Mouse (Mus musculus) erythroblast, embryonic 14.5 days (primary cell): Measurements from ENCODE around the gene Cox14. TPM values are rescaled to one million over a fixed set of nuclear protein-coding genes. Genes with fewer than 3 reads are reported as not detected.

Experiments
- H3K27me3 ChIP-seq: 2 replicates; pipeline ENCODE4 v1.6.1; 2012; ENCODE audit warnings: inconsistent platforms; ENCODE audit not compliant: control insufficient read depth
- H3K36me3 ChIP-seq: 2 replicates; pipeline ENCODE4 v1.6.1; 2012; ENCODE audit warnings: mild to moderate bottlenecking, inconsistent platforms; ENCODE audit not compliant: control insufficient read depth
- H3K4me1 ChIP-seq: 2 replicates; pipeline ENCODE4 v1.6.1; 2012; ENCODE audit warnings: inconsistent platforms; ENCODE audit not compliant: control insufficient read depth
- H3K4me3 ChIP-seq: replicated peaks from 2 replicates; pipeline ENCODE3; 2012; ENCODE audit warnings: moderate library complexity, mild to moderate bottlenecking, inconsistent platforms
- H3K9me3 ChIP-seq: 2 replicates; pipeline ENCODE4 v1.6.1; 2012; ENCODE audit warnings: low read length, inconsistent platforms, mixed read lengths; ENCODE audit not compliant: control insufficient read depth
- GATA1 ChIP-seq: IDR thresholded peaks from 2 replicates; pipeline ENCODE4 v1.6.1; 2012; ENCODE audit warnings: low read length, inconsistent platforms, mixed read lengths
- TAL1 ChIP-seq: IDR thresholded peaks from 3 replicates; pipeline ENCODE4 v1.6.1; 2012; ENCODE audit warnings: low read length, inconsistent platforms, mixed read lengths
- polyA plus RNA-seq: library from polyadenylated mRNA; stranded (reverse); fragments of >175 nt; gene quantifications from 2 replicates; pipeline ENCODE4 v1.2.3, GENCODE M21; 2012

The Cox14 gene
- polyA plus RNA-seq, 1 experiment, result 5.7 TPM

DNA sequence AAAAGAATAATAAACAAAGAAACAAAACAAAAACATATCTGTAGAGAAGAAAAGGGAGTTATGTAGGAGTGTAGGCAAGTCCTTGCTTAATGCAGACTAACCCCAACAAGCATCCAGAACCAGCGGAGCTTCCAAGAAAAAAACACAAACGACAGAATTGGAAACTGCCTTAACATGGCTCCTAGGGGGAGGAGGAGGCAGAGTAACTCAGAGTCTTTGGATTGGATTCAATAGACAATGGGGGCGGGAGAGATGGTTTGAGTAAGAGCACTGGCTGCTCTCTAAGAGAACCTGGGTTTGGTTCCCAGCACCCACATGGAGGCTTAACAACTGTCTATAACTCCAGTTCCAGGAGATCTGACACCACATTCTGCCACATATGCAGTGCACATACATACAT, 6.3 kb downstream of the Cox14 start:
- Histone ChIP-seq H3K4me1 (peaks cover 3% of the 10 kb centered on the region), H3K27me3 (no peaks in the 10 kb centered on the region), H3K4me3 (no peak overlapping the region), H3K36me3 (peaks cover 21% of the 10 kb centered on the region), H3K9me3 (peaks cover 4% of the 10 kb centered on the region)
- TF ChIP-seq TAL1 (no peak), GATA1 (no peak)

DNA sequence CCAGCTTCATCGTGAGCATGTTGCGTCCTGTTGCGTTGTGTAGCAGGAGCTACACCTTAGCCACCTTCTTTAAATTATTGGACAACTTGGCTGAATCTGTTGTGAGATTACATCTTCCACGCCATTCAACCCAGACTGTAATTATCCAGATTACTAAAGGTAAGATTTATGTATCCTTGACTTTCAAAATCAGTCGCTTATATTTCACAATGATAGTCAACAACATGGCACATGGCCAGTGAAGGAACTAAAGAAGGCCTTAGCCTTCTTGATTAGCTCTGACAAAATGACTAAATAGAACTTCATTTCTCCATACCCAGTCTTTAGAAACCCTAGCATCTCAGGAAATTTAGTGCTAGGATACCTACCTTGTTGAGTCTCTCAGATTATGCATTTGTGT, 7.8 kb downstream of the Cox14 start:
- no peak overlapping the region for H3K4me3 ChIP-seq
- H3K36me3 ChIP-seq, result peaks cover 12% of the 10 kb centered on the region
- TF ChIP-seq TAL1 (no peak), GATA1 (no peak)
- H3K9me3 ChIP-seq, result peaks cover 4% of the 10 kb centered on the region
- no peaks in the 10 kb centered on the region for H3K27me3 ChIP-seq
- H3K4me1 ChIP-seq, result no peaks in the 10 kb centered on the region

DNA sequence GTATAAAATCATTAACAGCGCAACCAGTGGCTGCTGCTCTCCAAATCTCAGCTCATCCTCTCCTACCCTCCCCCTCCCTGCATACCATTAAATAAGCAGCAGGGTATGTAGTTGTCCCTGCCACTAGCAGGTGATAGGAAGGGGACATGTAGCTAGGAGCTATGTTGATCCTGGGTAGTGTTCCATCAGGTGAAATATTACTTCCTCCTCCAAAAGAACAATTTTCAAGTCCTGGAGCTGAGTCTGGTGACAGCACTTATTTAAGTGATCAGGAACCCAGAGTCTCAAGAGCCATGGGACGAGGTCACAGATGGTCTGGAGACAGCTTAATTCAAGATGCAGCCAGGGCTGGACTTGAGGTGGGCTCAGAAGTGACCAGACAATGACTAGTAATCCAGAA, 10.2 kb downstream of the Cox14 start:
- H3K9me3 ChIP-seq, result no peaks in the 10 kb centered on the region
- H3K36me3 ChIP-seq, result no peaks in the 10 kb centered on the region; the same call in none of the 2 replicates
- no peaks in the 10 kb centered on the region for H3K27me3 ChIP-seq
- H3K4me3 ChIP-seq, result no peak overlapping the region
- TF ChIP-seq TAL1, result no peak
- H3K4me1 ChIP-seq, result no peaks in the 10 kb centered on the region

DNA sequence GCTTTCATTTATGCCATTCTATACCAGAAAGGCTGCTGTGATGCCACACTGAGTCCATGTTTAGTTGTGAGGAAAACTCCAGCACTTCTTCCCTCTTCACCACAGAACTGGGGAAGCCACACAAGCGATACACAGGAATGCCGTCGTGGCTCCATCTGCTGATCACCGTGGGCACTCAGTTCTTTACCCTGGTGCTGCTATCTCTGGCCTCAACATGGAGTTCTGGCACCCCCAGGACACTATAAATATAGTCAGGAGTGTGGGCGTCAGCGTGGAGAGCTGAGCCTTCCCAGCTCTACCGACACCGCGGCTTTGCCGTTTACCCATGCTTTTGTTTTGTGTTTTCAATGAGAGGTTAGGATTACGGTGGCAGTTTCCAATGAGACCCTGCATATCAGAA, 11.3 kb downstream of the Cox14 start:
- Histone ChIP-seq H3K27me3 (no peaks in the 10 kb centered on the region), H3K4me1 (no peaks in the 10 kb centered on the region), H3K36me3 (no peaks in the 10 kb centered on the region; the same call in none of the 2 replicates), H3K9me3 (no peaks in the 10 kb centered on the region), H3K4me3 (no peak overlapping the region)
- TF ChIP-seq GATA1 (no peak), TAL1 (no peak)

DNA sequence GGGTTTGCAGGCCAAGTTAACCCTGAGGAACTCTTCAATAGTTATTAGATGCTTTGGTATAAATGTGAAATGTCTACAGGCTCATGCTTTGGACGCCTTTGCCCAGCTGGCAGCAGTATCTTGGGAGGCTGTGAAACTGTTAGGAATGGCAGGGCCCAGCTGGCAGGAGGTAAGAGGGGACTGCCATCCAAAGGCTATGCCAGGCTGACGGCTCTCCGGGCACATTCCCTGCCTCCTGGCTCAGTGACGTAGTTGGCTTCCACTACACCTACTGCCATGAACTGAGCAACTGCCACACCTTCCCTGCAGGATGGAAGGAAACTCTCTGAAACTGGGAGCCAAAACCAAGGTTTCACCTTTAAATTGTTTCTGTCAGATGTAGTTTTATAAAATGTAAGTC, 14.8 kb downstream of the Cox14 start:
- H3K27me3 ChIP-seq, result no peaks in the 10 kb centered on the region

DNA sequence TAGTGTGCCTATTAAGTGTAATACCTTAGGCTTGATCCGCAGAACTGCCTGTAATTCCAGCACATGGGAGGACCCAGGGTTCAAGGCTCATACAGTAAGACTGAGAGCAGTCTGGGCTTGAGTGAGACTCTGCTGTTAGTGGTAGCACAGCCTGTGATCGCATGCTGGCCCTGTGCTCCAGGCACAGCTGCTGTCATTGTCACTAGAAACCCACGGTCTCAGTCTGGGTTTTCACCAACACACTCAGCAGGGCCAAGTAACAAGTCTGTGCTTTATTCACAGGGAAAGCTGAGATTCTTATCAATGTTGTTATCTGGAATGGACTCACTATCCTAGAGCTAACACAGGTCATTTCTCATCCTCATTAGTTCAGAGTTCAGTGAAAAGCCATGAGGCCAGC, 28.8 kb downstream of the Cox14 start:
- H3K27me3 ChIP-seq, result no peaks in the 10 kb centered on the region
- H3K9me3 ChIP-seq, result no peaks in the 10 kb centered on the region
- no peaks in the 10 kb centered on the region for H3K36me3 ChIP-seq
- TF ChIP-seq TAL1 (no peak), GATA1 (no peak)
- H3K4me3 ChIP-seq, result no peak overlapping the region
- H3K4me1 ChIP-seq, result no peaks in the 10 kb centered on the region

More for the DNA sequence above, 14.8 kb downstream of the Cox14 start:
- no peak for TF ChIP-seq TAL1
- TF ChIP-seq GATA1, result no peak
- no peaks in the 10 kb centered on the region; the same call in none of the 2 replicates for H3K36me3 ChIP-seq
- no peak overlapping the region for H3K4me3 ChIP-seq
- no peaks in the 10 kb centered on the region for H3K4me1 ChIP-seq
- H3K9me3 ChIP-seq, result no peaks in the 10 kb centered on the region

DNA sequence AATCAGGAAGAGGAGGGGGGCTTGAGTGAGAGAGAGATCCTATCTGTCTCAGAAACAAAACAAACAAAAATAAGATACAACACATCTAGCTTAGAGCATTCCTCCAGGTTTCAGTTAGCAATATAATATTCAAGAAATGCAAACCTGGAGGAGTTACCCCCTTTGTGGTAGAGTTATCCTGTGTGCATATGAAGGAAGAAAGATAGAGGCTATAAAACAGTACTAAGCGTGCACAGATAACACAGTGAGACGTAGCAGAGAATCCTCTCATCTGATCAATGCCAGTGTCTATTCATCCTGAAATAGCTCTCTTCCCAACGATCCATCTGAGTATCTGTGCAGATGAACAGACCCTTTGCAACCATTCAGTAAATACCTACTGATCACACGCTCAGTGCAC, 42.0 kb downstream of the Cox14 start:
- Histone ChIP-seq H3K36me3 (no peaks in the 10 kb centered on the region), H3K27me3 (peaks cover 11% of the 10 kb centered on the region), H3K4me3 (no peak overlapping the region), H3K9me3 (no peaks in the 10 kb centered on the region), H3K4me1 (peaks cover 17% of the 10 kb centered on the region)
- no peak for TF ChIP-seq TAL1
- no peak for TF ChIP-seq GATA1

DNA sequence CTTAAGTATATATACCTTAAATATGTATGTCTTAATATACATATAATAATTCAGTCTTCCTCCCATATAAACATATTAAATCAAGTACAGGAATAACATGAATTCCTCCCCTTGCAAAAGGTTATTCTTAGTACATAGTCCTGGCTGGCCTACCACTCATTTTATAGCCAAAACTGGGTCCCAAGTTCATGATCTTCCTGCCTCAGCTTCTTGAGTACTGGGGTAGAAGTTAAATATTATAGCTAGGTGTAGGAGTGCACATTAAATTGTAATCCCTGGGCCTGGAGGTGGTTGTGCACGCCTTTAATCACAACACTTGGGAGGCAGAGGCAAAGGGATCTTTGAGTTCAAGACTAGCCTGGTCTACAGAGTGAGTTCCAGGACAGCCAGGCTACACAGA, 43.3 kb downstream of the Cox14 start:
- H3K4me3 ChIP-seq, result no peak overlapping the region
- H3K36me3 ChIP-seq, result no peaks in the 10 kb centered on the region
- H3K4me1 ChIP-seq, result peaks cover 19% of the 10 kb centered on the region
- H3K27me3 ChIP-seq, result peaks cover 13% of the 10 kb centered on the region
- H3K9me3 ChIP-seq, result no peaks in the 10 kb centered on the region
- TF ChIP-seq TAL1 (no peak), GATA1 (no peak)

DNA sequence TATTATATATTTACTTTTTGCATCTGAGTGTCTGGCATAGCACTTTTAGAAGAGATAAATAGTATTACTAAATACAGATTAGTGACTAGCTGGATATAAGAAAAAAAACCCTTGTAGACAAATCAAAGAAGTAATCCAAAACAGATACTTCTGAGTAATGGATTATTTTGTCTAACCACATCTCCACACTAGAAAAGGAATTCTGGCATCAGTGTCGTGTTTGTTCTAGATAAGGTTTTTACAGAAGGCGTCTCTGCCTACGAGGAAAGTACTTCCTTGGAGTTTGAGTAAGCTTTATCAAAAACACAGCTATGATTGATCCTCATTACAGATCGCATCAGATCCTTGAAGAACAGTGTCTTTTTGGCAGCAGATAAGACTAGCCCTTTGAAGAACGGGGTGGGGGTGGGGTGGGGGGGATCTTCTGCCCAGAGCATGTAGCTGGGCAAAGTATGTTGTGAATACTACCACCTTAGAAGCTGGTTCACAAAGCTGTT, 45.6 kb downstream of the Cox14 start:
- Histone ChIP-seq H3K9me3 (no peaks in the 10 kb centered on the region), H3K4me3 (peak overlapping the region; percentile 68)
- TF ChIP-seq TAL1, result no peak
- no peak for TF ChIP-seq GATA1

DNA sequence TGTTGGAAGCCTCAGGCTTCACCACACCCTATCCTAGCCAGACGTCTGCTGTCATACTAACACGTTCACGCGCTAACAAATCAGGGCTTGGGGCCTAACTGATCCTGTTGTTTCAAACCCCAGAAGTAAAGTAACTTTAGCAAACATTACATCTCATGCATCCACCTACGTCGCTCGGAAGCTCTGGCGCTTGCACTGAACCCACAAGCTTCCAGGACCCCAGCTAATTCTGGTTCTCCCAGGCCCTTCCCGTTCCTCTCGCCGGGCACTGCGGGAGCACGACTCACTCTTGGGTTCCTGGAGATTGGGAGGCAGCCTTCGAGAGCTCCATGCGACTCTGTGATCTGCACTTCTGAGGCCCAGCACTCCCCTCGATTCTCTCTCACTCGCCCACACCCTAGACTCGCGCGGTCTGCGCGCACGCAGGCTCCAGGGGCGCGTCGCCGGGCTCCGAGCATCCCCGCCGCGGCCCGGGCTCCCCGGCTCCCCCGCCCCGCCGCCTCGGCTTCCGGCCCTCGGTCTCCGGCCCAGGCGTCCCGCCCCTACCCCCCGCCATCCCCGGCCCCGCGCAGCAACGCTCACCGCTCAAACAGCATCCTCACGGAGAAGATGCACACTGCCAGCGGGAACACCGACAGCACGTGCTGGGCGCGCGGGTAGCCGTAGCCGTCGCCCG, 46.3 kb downstream of the Cox14 start:
- no peaks in the 10 kb centered on the region for H3K36me3 ChIP-seq
- H3K4me3 ChIP-seq, result peak overlapping the region; percentile 68
- peaks cover 19% of the 10 kb centered on the region for H3K4me1 ChIP-seq
- no peak for TF ChIP-seq GATA1
- no peak for TF ChIP-seq TAL1
- H3K9me3 ChIP-seq, result no peaks in the 10 kb centered on the region
- H3K27me3 ChIP-seq, result peaks cover 13% of the 10 kb centered on the region

More for the DNA sequence above, 45.6 kb downstream of the Cox14 start:
- Histone ChIP-seq H3K36me3 (no peaks in the 10 kb centered on the region), H3K27me3 (peaks cover 13% of the 10 kb centered on the region), H3K4me1 (peaks cover 19% of the 10 kb centered on the region)
